Mouse (Mus musculus) embryonic facial prominence, embryonic 14.5 days (tissue): ENCODE measurements around the gene Acaa1a. TPM values are rescaled to one million over a fixed set of nuclear protein-coding genes. Genes with fewer than 3 reads are reported as not detected.

ENCODE experiments used
- ATAC-seq: fragments of 200-750 bp; cut with Nextera tagmentation; 2 replicates; pipeline ENCODE4 v1.8.0; 2017; ENCODE audit warnings: low read depth, moderate number of reproducible peaks, moderate TSS enrichment
- DNase-seq: peaks from one replicate; pipeline ENCODE4 v3.0.0-alpha.2; 2015; ENCODE audit warnings: low spot score
- H3K27ac ChIP-seq: fragments of 300-500 bp; sonication (generic); replicated peaks from 2 replicates; pipeline ENCODE4 v1.5.1; 2014; ENCODE audit warnings: low read depth, mild to moderate bottlenecking, low read length, moderate library complexity
- H3K27me3 ChIP-seq: fragments of 300-500 bp; sonication (generic); replicated peaks from 2 replicates; pipeline ENCODE4 v1.6.1; 2014; ENCODE audit warnings: low read length; ENCODE audit not compliant: control insufficient read depth, insufficient read depth
- H3K36me3 ChIP-seq: fragments of 300-500 bp; sonication (generic); 2 replicates; pipeline ENCODE4 v1.6.1; 2014; ENCODE audit warnings: low read length, mixed read lengths; ENCODE audit not compliant: control insufficient read depth, insufficient read depth
- H3K4me1 ChIP-seq: fragments of 300-500 bp; sonication (generic); 2 replicates; pipeline ENCODE4 v1.6.1; 2014; ENCODE audit warnings: antibody characterized with exemption, low read length; ENCODE audit not compliant: control insufficient read depth, insufficient read depth
- H3K4me2 ChIP-seq: fragments of 300-500 bp; sonication (generic); 2 replicates; pipeline ENCODE4 v1.6.1; 2014; ENCODE audit warnings: low read depth, mild to moderate bottlenecking, low read length, moderate library complexity, mixed read lengths
- H3K4me3 ChIP-seq: fragments of 300-500 bp; sonication (generic); 2 replicates; pipeline ENCODE4 v1.5.1; 2014; ENCODE audit warnings: low read depth, mild to moderate bottlenecking, low read length
- H3K9ac ChIP-seq: fragments of 300-500 bp; sonication (generic); 2 replicates; pipeline ENCODE4 v1.6.1; 2014; ENCODE audit warnings: low read depth, mild to moderate bottlenecking, low read length, moderate library complexity, mixed read lengths
- H3K9me3 ChIP-seq: fragments of 300-500 bp; sonication (generic); 2 replicates; pipeline ENCODE4 v1.6.1; 2016; ENCODE audit warnings: low read length; ENCODE audit not compliant: control insufficient read depth
- WGBS: fragments of 180-500 bp; shearing (Covaris S2); extraction: QIAGEN DNeasy Blood & Tissue Kit; methylation state at CpG from one replicate; pipeline ENCODE4 v1.1.7; 2014; 5-methylcytosine and 5-hydroxymethylcytosine counted together
- polyA plus RNA-seq: library from polyadenylated mRNA; unstranded; fragments of >200 nt; fragmentation: Nextera tagmentation; extraction: Ambion mirVana; gene quantifications from 2 replicates; pipeline ENCODE4 v1.2.1, GENCODE M21; 2014

Acaa1a gene
- polyA plus RNA-seq, 1 experiment from 2014 or later, result 83.8 TPM

- Histone ChIP-seq H3K4me1 (peaks cover 9% of the 10 kb centered on the region), H3K9me3 (no peaks in the 10 kb centered on the region), H3K27me3 (no peaks in the 10 kb centered on the region), H3K36me3 (peaks cover 70% of the 10 kb centered on the region), H3K4me2 (no peak overlapping the region), H3K27ac (no peak overlapping the region), H3K4me3 (no peak overlapping the region), H3K9ac (no peak overlapping the region)
- DNase-seq (no peak), ATAC-seq (no peak)
- 94% methylated on average over 8 of the region's 8 CpGs for WGBS
Observed at GRCm38 (mm10) chr9:119346376-119346775, 6.9 kb downstream of the Acaa1a start.

GRCm38 (mm10) chr9:119350531-119350930, 11.1 kb downstream of the Acaa1a start:
- Histone ChIP-seq H3K9ac (no peak overlapping the region), H3K27ac (no peak overlapping the region), H3K9me3 (no peaks in the 10 kb centered on the region), H3K27me3 (no peaks in the 10 kb centered on the region), H3K4me3 (no peak overlapping the region), H3K4me2 (no peak overlapping the region), H3K36me3 (peaks cover 52% of the 10 kb centered on the region), H3K4me1 (no peaks in the 10 kb centered on the region)
- DNase-seq (no peak), ATAC-seq (no peak)
- 84% methylated on average over 3 of the region's 3 CpGs for WGBS

GRCm38 (mm10) chr9:119350947-119351705, 11.7 kb downstream of the Acaa1a start:
- Histone ChIP-seq H3K4me3 (no peak overlapping the region), H3K27me3 (no peaks in the 10 kb centered on the region), H3K9me3 (no peaks in the 10 kb centered on the region), H3K27ac (no peak overlapping the region), H3K4me1 (no peaks in the 10 kb centered on the region), H3K36me3 (peaks cover 46% of the 10 kb centered on the region), H3K9ac (no peak overlapping the region), H3K4me2 (no peak overlapping the region)
- DNase-seq (no peak), ATAC-seq (no peak)
- 84% methylated on average over 10 of the region's 10 CpGs for WGBS

- Histone ChIP-seq H3K9ac (no peak overlapping the region), H3K9me3 (no peaks in the 10 kb centered on the region), H3K27ac (no peak overlapping the region), H3K4me2 (no peak overlapping the region), H3K27me3 (no peaks in the 10 kb centered on the region), H3K36me3 (peaks cover 39% of the 10 kb centered on the region), H3K4me1 (no peaks in the 10 kb centered on the region), H3K4me3 (no peak overlapping the region)
- DNase-seq (peak; percentile 65), ATAC-seq (peak; percentile 71)
- 31% methylated on average over 4 of the region's 4 CpGs for WGBS
Observed at GRCm38 (mm10) chr9:119352060-119352459, 12.6 kb downstream of the Acaa1a start.

GRCm38 (mm10) chr9:119353926-119354325, 14.4 kb downstream of the Acaa1a start:
- ATAC-seq, result no peak
- Histone ChIP-seq H3K27ac (no peak overlapping the region), H3K27me3 (no peaks in the 10 kb centered on the region), H3K9me3 (no peaks in the 10 kb centered on the region), H3K4me2 (no peak overlapping the region), H3K4me1 (no peaks in the 10 kb centered on the region), H3K9ac (no peak overlapping the region), H3K36me3 (peaks cover 25% of the 10 kb centered on the region), H3K4me3 (no peak overlapping the region)
- 71% methylated on average over 6 of the region's 6 CpGs for WGBS
- DNase-seq, result no peak

GRCm38 (mm10) chr9:119355943-119356342, 16.5 kb downstream of the Acaa1a start:
- no peak overlapping the region for H3K27ac ChIP-seq
- ATAC-seq, result no peak
- H3K27me3 ChIP-seq, result no peaks in the 10 kb centered on the region
- H3K36me3 ChIP-seq, result peaks cover 12% of the 10 kb centered on the region
- no peak overlapping the region for H3K9ac ChIP-seq
- H3K4me3 ChIP-seq, result no peak overlapping the region
- H3K4me1 ChIP-seq, result no peaks in the 10 kb centered on the region
- no peaks in the 10 kb centered on the region for H3K9me3 ChIP-seq
- no peak for DNase-seq
- 66% methylated on average over 6 of the region's 6 CpGs for WGBS
- H3K4me2 ChIP-seq, result no peak overlapping the region

- H3K4me2 ChIP-seq, result peak within 1 kb of the TSS; percentile 91
- H3K9ac ChIP-seq, result peak within 1 kb of the TSS; percentile 74
- no peaks in the 10 kb centered on the region for H3K27me3 ChIP-seq
- ATAC-seq, result peak; percentile 94
- WGBS, result 5% methylated on average over 32 of the region's 65 CpGs
- H3K27ac ChIP-seq, result no peak within 1 kb of the TSS
- no peaks in the 10 kb centered on the region for H3K4me1 ChIP-seq
- H3K9me3 ChIP-seq, result no peaks in the 10 kb centered on the region
- H3K36me3 ChIP-seq, result no peaks in the 10 kb centered on the region; the same call in 1 of the 2 replicates
- peak; percentile 91 for DNase-seq
- peak within 1 kb of the TSS; percentile 71 for H3K4me3 ChIP-seq
Observed at GRCm38 (mm10) chr9:119357331-119358057, 18.0 kb downstream of the Acaa1a start, which contains the start of gene Xylb. TSS of gene Xylb (plus strand) at chr9:119357381.

- Histone ChIP-seq H3K4me2 (peak overlapping the region; percentile 91), H3K27ac (no peak overlapping the region), H3K9me3 (no peaks in the 10 kb centered on the region), H3K4me1 (no peaks in the 10 kb centered on the region; the same call in 1 of the 2 replicates), H3K36me3 (no peaks in the 10 kb centered on the region; the same call in 1 of the 2 replicates), H3K9ac (peak overlapping the region; percentile 74), H3K4me3 (peak overlapping the region; percentile 71), H3K27me3 (no peaks in the 10 kb centered on the region)
- no peak for ATAC-seq
- 38% methylated on average over 9 of the region's 9 CpGs for WGBS
- no peak for DNase-seq
Observed at GRCm38 (mm10) chr9:119358058-119358429, 18.6 kb downstream of the Acaa1a start.
